Mouse (Mus musculus) kidney, postnatal 0 days (tissue): ENCODE data around the gene Bub1. TPM values are rescaled to one million over a fixed set of nuclear protein-coding genes. Genes with fewer than 3 reads are reported as not detected.

ENCODE experiments used
- ATAC-seq: fragments of 200-750 bp; cut with Nextera tagmentation; replicated peaks from 2 replicates; pipeline ENCODE4 v1.8.0; 2017; ENCODE audit warnings: low read depth, moderate number of reproducible peaks, moderate TSS enrichment, moderate library complexity; ENCODE audit not compliant: low FRiP score
- DNase-seq: peaks from one replicate; pipeline ENCODE4 v3.0.0-alpha.2; 2016; ENCODE audit warnings: low spot score
- H3K27ac ChIP-seq: fragments of 300-500 bp; sonication (generic); 2 replicates; pipeline ENCODE4 v1.5.1; 2014; ENCODE audit warnings: mild to moderate bottlenecking
- H3K27me3 ChIP-seq: fragments of 300-500 bp; sonication (generic); 2 replicates; pipeline ENCODE4 v1.6.1; 2014; ENCODE audit warnings: low read length, mixed read lengths; ENCODE audit not compliant: insufficient read depth
- H3K36me3 ChIP-seq: fragments of 300-500 bp; sonication (generic); 2 replicates; pipeline ENCODE4 v1.6.1; 2014; ENCODE audit warnings: low read length, mixed read lengths; ENCODE audit not compliant: insufficient read depth
- H3K4me1 ChIP-seq: fragments of 300-500 bp; sonication (generic); replicated peaks from 2 replicates; pipeline ENCODE4 v1.6.1; 2014; ENCODE audit warnings: antibody characterized with exemption, low read length, mixed read lengths; ENCODE audit not compliant: insufficient read depth
- H3K4me2 ChIP-seq: fragments of 300-500 bp; sonication (generic); 2 replicates; pipeline ENCODE4 v1.6.1; 2014; ENCODE audit warnings: mild to moderate bottlenecking, low read length, moderate library complexity, mixed read lengths
- H3K4me3 ChIP-seq: fragments of 300-500 bp; sonication (generic); replicated peaks from 2 replicates; pipeline ENCODE4 v1.5.1; 2014; ENCODE audit warnings: low read depth, low read length
- H3K9ac ChIP-seq: fragments of 300-500 bp; sonication (generic); 2 replicates; pipeline ENCODE4 v1.6.1; 2014; ENCODE audit warnings: low read depth, low read length
- H3K9me3 ChIP-seq: fragments of 300-500 bp; sonication (generic); replicated peaks from 2 replicates; pipeline ENCODE4 v1.6.1; 2016; ENCODE audit warnings: low read length, inconsistent platforms, mixed read lengths
- CTCF ChIP-seq: IDR thresholded peaks from 2 replicates; pipeline ENCODE4 v1.5.1; 2016; ENCODE audit warnings: antibody characterized with exemption, low read depth, mild to moderate bottlenecking, moderate library complexity
- WGBS: fragments of 180-500 bp; shearing (Covaris S2); extraction: QIAGEN DNeasy Blood & Tissue Kit; methylation state at CpG from one replicate; pipeline ENCODE4 v1.1.7; 2014; 5-methylcytosine and 5-hydroxymethylcytosine counted together
- polyA plus RNA-seq: library from polyadenylated mRNA; unstranded; fragments of >200 nt; fragmentation: Nextera tagmentation; extraction: Ambion mirVana; gene quantifications from 2 replicates; pipeline ENCODE4 v1.2.1, GENCODE M21; 2015

The Bub1 gene
- polyA plus RNA-seq, 1 experiment from 2014 or later, result 16.9 TPM

DNA sequence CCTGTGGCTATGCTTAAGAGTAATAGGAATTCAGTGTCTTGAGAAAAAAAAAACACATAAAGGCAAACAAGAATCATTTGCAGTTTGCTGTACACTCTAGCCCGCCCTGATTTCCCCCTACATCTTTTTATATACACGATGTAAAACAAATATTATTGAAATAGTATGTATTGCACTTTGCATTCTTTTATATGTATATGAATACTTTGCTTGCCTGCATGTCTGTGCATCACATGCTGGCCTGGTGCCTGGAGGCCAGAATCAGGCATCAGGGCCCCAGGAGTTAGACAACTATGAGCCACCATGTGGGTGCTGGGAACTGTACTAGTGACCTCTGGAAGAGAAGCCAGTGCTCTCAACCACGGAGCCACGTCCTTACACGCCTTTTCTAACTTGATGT, 44.4 kb downstream of the Bub1 start:
- H3K27me3 ChIP-seq, result no peaks in the 10 kb centered on the region
- DNase-seq (no peak), ATAC-seq (no peak)
- no peak overlapping the region for H3K4me2 ChIP-seq
- no peaks in the 10 kb centered on the region for H3K36me3 ChIP-seq
- no peak overlapping the region for H3K9ac ChIP-seq
- 94% methylated on average over 5 of the region's 5 CpGs for WGBS
- no peaks in the 10 kb centered on the region for H3K9me3 ChIP-seq
- 0 out of 2 replicates have a peak, but pooled peaks cover 6% of the 10 kb centered on the region for H3K4me1 ChIP-seq
- no peak overlapping the region for H3K27ac ChIP-seq
- TF ChIP-seq CTCF, result no peak
- H3K4me3 ChIP-seq, result no peak overlapping the region

- ATAC-seq (no peak), DNase-seq (no peak)
- no peak overlapping the region for H3K4me3 ChIP-seq
- no peaks in the 10 kb centered on the region for H3K9me3 ChIP-seq
- peaks cover 7% of the 10 kb centered on the region; the same call in 1 of the 2 replicates for H3K36me3 ChIP-seq
- H3K9ac ChIP-seq, result no peak overlapping the region
- WGBS, result 92% methylated on average over 5 of the region's 5 CpGs
- no peak for TF ChIP-seq CTCF
- H3K27ac ChIP-seq, result no peak overlapping the region
- no peaks in the 10 kb centered on the region for H3K4me1 ChIP-seq
- H3K4me2 ChIP-seq, result no peak overlapping the region
- no peaks in the 10 kb centered on the region for H3K27me3 ChIP-seq
These were observed 53.2 kb downstream of the Bub1 start for GRCm38 (mm10) chr2:127778451-127778850.

DNA sequence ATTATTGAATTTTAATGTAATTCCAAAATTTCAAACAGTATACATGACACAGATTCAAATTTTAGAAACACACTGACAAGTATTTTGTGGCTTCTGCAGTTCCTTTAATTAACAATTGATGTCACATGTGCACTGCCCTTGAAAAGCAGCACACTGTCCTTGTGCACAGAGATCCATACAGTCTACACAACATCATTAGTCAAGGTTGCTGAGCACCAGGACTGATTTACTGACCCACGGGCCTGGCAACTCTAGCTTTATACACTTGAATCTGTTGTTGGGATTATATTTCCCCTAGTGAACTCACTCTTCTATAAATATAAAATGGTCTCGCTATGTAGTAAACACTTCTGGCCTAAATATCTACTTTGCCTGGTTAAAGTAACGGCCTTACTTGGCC, 56.7 kb downstream of the Bub1 start:
- H3K4me3 ChIP-seq, result no peak overlapping the region
- no peaks in the 10 kb centered on the region for H3K27me3 ChIP-seq
- 57% methylated on average over 3 of the region's 3 CpGs for WGBS
- H3K9me3 ChIP-seq, result no peaks in the 10 kb centered on the region
- H3K27ac ChIP-seq, result no peak overlapping the region
- H3K9ac ChIP-seq, result no peak overlapping the region
- ATAC-seq (no peak), DNase-seq (no peak)
- H3K36me3 ChIP-seq, result peaks cover 19% of the 10 kb centered on the region
- no peak for TF ChIP-seq CTCF
- H3K4me1 ChIP-seq, result no peaks in the 10 kb centered on the region
- H3K4me2 ChIP-seq, result no peak overlapping the region

- no peak overlapping the region for H3K9ac ChIP-seq
- no peak overlapping the region for H3K4me3 ChIP-seq
- no peaks in the 10 kb centered on the region for H3K4me1 ChIP-seq
- H3K27me3 ChIP-seq, result no peaks in the 10 kb centered on the region
- no peaks in the 10 kb centered on the region for H3K9me3 ChIP-seq
- no peak for TF ChIP-seq CTCF
- ATAC-seq, result no peak
- H3K4me2 ChIP-seq, result no peak overlapping the region
- H3K36me3 ChIP-seq, result peaks cover 23% of the 10 kb centered on the region
- 38% methylated on average over 1 of the region's 1 CpGs for WGBS
- no peak for DNase-seq
- no peak overlapping the region for H3K27ac ChIP-seq
These were observed 57.1 kb downstream of the Bub1 start for GRCm38 (mm10) chr2:127774578-127774941.

GRCm38 (mm10) chr2:127773938-127774577, 57.6 kb downstream of the Bub1 start:
- H3K4me2 ChIP-seq, result no peak overlapping the region
- no peak for ATAC-seq
- H3K9me3 ChIP-seq, result no peaks in the 10 kb centered on the region
- DNase-seq, result no peak
- no peaks in the 10 kb centered on the region for H3K27me3 ChIP-seq
- 52% methylated on average over 15 of the region's 15 CpGs for WGBS
- no peak overlapping the region for H3K9ac ChIP-seq
- peaks cover 26% of the 10 kb centered on the region for H3K36me3 ChIP-seq
- H3K27ac ChIP-seq, result no peak overlapping the region
- no peak overlapping the region for H3K4me3 ChIP-seq
- H3K4me1 ChIP-seq, result no peaks in the 10 kb centered on the region
- no peak for TF ChIP-seq CTCF

DNA sequence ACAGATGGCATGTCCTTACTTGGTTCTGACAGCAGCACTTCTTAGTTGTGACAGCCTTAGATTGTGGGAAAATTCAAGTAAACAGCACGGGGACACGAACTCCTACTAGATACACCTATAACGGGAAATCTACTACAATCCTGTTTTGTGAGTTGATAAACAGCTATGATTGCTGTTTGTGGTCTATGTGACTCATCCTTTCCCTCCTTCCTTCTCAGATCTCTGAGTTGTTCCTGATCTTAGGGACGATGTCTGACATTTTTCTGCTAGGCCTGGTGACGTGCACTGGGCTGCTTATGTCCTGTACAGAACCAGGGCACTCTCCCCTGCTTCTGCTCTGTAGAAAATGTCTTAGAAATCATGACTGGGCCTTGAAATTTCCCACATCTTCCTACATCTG, 70.1 kb downstream of the Bub1 start:
- 0 out of 2 replicates have a peak, but pooled peaks cover 4% of the 10 kb centered on the region for H3K36me3 ChIP-seq
- no peak for ATAC-seq
- WGBS, result 88% methylated on average over 5 of the region's 5 CpGs
- TF ChIP-seq CTCF, result no peak
- no peaks in the 10 kb centered on the region for H3K27me3 ChIP-seq
- no peak for DNase-seq
- H3K4me1 ChIP-seq, result no peaks in the 10 kb centered on the region
- no peak overlapping the region for H3K27ac ChIP-seq
- no peak overlapping the region for H3K4me2 ChIP-seq
- H3K9ac ChIP-seq, result no peak overlapping the region
- H3K4me3 ChIP-seq, result no peak overlapping the region
- no peaks in the 10 kb centered on the region for H3K9me3 ChIP-seq

DNA sequence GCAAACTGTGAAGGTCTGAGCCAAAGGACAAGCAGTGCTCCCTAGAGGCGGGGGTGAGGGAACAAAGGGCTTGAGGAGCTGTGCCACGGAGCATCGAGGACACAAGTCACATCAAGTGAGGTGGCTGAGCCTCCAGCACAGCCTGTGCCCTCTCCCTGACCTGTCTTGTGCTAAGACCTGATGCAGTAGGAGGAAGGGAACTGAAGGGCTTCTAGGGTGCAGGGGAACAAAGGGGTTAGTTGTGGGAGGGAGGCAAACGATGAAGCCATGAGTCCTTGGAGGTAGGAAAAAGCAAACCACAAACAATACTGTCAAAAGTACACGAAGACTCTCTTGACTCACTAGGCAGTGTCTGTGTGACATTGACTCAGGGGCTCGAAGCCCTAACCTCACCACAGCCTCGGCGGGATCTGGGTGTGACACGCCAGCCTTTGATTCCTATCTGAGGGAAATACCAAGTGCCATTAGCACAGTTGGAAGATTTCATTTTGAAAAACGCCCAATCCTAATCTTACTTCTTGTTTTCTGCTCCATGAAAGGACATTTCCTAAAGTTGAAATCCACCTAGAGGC, 71.2 kb downstream of the Bub1 start:
- WGBS, result 79% methylated on average over 10 of the region's 10 CpGs
- Histone ChIP-seq H3K4me1 (no peaks in the 10 kb centered on the region), H3K27ac (no peak overlapping the region), H3K4me2 (no peak overlapping the region), H3K36me3 (0 out of 2 replicates have a peak, but pooled peaks cover 4% of the 10 kb centered on the region), H3K4me3 (no peak overlapping the region), H3K9ac (no peak overlapping the region), H3K9me3 (no peaks in the 10 kb centered on the region), H3K27me3 (no peaks in the 10 kb centered on the region)
- no peak for ATAC-seq
- TF ChIP-seq CTCF, result no peak
- no peak for DNase-seq
